Mouse (Mus musculus): ENCODE data around the gene Snap23.

DNA sequence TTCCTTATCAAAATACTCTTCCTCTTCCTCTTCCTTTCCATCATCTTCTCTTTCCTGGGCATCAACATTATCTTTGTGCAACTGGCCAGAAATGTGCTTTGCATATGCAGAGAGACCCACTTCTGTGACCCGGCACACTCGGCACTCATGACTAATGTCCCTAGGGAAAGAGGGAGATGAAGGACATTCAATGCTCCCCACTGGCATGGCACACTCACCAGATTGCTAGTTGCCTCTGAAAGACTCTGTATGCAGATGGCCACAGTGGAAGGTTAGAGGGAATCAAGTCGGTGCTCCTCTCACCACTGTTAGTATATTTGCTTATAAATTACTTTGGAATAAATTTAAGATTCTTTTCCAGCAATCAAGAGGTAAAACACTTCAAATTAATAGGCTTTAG, 28.1 kb upstream of the Snap23 start:
- no peak for TF ChIP-seq CTCF (IDR thresholded peaks at IDR 0.05; ENCODE audit: extremely low read depth, insufficient read depth, low read length)
- TF ChIP-seq POLR2A (IDR thresholded peaks at IDR 0.05; ENCODE audit: extremely low read depth, insufficient read depth, low read length): no peak

Data from cortical plate, adult 2 months (tissue).